Mouse (Mus musculus): ENCODE results near the gene Ppfia1.

Gene Ppfia1

DNA sequence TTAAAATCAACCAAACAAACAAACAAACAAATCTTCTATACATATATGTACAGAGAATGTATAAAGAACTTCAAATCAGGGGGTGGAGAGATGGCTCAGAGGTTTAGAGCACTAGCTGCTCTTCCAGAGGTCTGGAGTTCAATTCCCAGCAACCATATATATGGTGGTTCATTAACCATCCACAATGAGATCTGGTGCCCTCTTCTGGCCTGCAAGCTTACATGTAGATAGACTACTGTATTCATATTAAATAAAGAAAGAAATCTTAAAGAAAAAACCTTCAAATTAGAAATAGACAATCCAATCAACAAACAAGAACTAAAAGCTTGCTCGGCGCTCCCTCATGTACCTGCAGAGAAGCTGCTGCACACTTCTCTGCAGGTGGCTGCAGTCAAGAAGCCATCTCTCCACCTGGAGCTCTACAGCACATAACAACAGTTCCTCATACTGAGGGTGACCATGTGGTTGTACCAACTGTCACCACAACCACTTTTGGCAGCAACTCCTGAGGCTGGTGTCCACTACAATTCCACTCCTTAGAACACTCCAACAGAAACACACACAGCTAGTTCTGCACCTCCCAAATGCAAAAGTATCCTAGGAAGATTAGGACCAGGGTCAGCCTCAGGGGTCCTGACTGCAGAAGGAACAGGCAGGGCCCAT lies 3.5 kb downstream of the Ppfia1 start:
- DNase-seq (ENCODE audit: low spot score): no peak

DNA sequence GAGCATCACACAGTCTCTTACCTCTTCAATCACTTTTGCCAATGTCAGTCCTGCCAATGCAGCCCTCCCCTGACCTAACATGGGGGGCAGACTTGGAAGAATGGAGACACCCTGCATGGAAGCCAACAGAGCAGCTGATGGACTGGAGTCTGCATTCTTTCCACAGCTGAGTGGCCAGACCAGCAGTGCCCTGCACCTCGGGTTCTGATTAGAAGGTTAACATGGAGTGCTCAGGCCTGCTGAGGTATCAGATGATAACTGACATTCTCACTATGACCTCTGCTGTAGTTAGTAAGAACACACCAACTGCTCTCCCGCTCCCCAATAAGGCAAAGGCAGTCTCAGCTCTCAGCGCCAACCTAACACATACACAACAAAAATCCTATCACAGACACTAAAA lies 8.3 kb downstream of the Ppfia1 start:
- DNase-seq (ENCODE audit: low spot score): no peak

DNA sequence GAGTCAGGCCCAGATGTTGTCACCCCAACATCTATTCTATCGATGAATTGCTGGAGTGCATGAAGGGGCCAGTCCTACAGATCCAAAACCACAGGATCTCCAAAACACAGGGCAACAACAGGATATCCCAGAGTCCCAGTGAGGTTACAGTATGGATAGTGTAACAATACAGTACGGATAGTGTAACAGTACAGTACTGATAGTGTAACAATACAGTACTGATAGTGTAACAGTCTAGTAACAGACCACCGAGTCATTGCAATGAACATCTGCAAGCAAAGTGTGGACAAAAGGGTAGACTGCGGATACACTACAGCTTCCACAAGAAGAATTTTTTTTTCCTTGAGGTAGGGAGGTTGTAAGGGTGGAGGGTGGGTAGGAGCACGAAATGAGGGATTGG lies 12.2 kb downstream of the Ppfia1 start:
- no peak for DNase-seq (ENCODE audit: low spot score)

DNA sequence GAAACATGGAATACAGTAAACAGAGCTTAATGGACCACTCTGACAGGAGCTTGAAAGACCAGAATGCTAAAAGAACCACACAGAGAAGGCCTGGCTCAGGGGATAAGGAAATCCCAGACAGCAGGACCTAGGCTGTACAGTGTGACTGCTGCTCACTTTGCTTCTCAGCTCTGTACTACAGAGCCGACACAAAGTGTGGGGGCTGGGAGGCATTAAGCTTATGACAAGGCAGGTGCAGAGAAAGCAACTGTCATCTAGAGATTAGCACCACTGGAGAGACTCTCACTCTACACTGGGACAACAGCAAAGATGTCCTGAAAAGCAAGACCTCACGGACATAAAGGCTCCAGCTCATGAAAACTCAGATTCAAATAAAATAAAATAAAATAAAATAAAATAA lies 14.4 kb downstream of the Ppfia1 start:
- DNase-seq (ENCODE audit: low spot score): no peak

DNA sequence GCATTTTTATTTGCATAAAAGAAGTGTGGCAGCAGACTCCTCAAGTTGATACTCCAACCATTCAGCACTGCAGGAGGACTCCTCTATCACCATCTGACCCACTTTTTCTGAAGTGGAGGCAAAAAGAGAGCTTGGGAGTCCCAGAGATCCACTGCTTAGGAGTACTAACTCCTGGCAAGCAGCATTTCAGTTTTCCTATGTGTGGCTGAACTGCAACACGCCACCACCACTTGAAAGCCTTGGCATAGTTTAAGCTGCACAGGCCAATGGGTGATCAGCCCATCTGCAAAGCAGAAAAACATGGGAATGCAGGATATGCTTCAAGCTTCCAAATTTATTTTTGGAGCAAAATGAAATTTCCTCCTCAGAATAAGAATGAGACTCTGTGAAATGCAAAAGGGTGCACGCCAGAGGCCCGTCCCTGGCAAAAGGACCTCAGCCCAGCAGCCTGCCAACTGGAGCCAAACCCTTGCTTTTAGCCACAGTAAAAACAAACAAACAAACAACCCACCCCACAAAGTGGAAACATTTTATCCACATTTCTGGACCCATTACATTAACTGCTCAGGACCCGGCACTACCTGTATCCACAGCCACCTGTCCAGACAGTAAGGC lies 15.4 kb downstream of the Ppfia1 start:
- DNase-seq (ENCODE audit: low spot score): no peak

DNA sequence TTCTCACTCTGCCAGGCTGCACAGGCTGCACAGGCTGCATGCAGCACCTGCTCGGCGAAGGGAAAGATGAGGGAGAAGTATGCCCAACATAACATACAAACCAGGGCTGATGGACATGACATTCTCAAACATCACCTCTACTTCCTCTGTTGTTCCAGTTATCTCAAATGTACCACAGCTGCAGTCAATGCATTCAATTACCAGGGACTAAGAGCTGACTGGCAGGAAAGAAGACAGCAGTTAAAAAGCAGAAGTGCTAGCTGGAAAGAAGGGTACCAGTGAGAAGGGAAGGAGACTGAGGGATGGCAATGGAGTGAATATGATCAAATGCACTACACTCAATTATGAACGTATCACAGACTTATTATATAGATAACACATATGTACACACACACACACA lies 17.2 kb downstream of the Ppfia1 start:
- DNase-seq (ENCODE audit: low spot score): no peak

DNA sequence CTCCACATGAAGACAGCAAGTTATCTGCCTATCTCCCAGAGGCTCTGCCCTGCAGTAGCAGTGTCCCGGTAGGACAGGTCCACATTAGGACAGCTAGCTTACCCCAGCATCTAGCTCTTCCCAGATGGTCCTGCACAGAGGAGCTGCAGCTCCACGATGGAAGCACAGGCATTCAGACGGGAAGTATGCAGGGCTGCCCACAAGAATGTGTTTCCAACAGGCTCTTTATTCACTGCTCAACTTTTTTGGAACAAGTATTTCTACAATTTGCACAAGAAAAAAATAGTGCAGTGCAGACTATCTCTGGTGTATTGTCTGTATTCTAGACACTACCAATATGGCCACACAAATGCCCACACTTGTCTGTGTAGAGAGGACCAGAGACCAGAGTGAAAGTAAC lies 18.8 kb downstream of the Ppfia1 start:
- DNase-seq (ENCODE audit: low spot score): no peak

DNA sequence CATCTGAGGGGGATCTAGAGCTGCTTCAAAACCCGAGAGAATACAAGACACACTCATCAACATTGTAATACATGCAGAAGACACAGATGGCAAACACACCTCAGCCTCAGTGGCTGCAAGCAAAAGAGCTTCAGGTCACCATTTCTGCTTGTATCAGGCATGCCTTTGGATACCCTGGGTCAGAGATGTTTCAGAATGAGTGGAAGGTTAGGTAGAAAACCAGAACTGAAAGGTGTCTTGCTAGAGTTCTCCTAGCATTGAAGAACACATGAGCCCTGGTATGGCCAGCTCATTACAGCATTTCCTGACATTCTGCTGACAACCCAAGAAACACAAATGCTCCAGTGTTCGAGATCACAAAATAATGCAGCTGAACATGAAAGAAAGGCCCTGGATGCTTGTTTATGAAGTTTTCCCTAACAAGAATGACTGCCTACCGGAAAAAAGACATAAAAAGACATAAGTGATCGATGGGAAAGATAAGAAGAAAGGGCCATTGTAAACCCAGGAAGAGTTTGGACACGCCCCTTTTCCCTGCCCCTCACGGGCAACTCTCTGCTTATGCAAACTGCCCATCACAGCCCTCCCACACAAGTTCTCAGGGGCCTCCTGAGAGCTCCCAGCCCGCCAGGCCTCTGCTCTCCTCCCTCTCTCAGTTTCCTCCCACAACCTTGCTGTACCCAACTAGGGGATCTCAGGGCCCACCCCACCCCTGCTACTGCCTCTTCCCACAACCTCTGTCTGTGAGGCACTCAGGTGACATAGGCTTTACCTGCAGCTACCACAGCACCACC lies 21.7 kb downstream of the Ppfia1 start:
- no peak for DNase-seq (ENCODE audit: low spot score)

DNA sequence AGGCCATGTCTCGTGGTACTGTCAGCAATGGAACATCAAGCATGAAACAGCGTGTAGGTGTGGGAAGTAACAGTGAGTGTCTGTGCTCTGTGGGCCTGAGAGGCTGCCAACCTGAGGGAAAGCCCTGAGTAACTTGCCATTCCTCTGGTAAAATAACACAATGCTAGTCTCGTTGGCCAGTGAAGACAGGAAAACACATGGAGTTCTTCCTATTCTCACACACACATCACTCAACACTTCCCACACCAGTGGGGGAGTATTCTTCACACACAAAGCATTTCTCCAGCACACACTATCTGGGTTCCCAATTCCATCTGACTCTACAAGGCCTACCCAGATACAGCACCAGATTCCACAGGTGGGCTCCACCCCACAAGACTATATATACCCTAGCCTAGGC lies 23.7 kb downstream of the Ppfia1 start:
- no peak for DNase-seq (ENCODE audit: low spot score)

DNA sequence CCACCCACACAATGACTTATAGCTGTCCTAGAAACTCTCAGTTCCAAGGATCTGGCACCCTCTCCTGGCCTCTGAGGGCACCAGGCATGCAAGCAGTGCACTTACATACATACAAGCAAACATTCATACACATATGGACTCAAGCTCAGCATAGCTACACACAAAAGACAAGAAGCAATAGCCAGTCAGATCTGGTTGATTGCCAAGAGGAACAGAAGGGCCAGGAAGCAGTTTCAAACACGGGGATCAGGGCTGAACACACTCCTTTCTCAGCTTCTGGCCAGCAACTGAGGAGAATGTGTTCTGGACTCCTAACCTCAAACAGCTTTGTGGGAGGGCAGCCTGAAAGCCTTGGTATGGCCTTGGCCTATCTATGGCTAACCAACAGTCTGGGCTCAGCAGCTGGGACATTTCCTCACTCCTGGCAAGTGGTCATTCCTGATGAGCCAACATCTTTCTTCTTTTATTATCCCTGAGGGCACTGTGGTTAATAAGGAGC lies 25.8 kb downstream of the Ppfia1 start:
- no peak for DNase-seq (ENCODE audit: low spot score)

DNA sequence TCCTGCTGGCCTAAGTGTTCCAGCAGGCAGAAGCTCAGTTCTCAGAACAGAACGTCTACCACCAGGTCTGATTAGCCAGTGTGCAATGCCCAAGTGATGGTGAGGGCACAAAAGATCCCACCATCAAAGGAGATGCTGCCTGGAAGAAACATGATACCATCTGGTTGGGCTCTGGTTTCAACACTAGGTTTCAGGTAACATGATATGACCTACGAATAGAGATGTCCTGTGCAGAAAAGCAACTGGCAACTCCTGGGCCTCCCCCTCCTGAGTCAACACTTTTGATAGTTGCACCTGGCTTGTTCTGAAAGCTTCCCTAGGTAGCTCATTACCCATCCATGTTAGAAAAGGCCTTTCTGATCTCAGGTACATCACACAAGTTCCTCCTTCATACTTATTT lies 26.9 kb downstream of the Ppfia1 start:
- DNase-seq (ENCODE audit: low spot score): no peak

DNA sequence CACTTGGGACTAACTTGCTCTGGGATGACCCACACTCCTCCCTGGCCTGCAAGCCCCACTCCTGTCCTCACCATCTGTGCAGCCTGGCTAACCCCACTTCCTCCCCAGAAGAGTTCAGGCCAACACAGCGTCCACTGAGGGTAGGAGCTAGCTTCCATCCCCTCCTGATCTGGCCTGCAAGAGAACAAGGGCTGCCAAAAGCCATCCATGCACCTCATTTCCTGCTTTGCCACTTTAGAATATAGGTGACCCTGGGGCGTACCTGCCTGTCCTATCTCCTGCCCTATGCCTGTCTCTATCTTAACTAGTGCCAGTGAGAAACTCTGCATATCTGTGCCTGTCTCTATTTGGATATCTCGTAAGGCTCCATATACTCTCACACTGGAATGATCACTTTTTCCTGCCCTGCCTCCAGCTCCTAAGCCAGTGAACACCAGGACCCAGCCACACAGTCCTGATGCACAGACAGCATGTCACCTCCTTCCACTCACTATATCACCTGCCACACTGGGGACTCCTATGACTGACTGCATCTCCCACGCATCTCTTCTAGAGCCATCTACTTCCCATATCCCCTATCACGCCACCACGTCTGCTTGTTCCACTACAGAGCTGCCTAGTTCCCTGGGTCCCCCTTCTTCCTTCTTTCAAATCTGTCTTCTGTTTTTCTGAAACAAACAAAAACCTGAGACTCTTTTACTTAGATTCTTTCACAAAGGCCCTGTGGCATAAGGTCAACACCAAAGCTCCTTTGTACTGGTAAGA lies 28.9 kb downstream of the Ppfia1 start:
- no peak for DNase-seq (ENCODE audit: low spot score)

DNA sequence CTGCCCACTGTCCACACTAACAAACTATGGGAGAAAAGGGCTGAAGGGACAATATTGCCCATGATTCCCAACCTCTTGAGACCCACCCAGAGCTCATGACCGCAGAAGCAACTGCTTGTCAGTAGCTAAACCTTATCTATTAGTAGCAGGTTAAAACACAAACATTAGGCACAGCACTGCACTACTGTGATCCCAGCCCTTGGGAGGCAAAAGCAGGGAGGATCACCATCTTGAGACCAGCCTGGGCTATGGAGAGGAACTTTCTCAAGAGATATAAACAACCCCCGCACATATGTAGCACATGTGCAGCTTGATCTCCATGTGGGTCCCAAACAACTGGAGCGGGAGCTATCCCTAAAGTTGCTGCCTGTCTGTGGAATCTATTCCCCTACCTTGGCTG lies 30.1 kb downstream of the Ppfia1 start:
- peak; percentile 9 for DNase-seq (ENCODE audit: low spot score)

DNA sequence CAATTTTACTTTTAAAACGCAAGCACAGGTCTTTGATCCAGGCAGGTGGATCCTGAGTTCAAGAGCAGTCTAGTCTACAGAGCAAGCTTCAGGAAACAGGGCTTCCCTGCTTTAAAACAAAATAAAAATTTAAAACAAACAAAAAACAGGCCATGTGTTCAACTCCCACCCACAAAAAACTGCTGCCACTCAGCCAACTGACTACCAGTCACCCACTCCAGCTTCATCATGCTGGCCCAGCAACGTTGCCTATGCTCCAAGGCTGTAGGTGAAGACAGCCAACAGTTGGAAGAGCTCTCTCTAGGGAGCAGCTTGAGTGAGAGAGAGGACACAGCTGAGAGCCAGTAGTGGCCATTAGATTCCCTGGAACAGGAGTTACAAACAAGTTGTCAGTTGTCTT lies 31.6 kb downstream of the Ppfia1 start:
- DNase-seq (ENCODE audit: low spot score): no peak

DNA sequence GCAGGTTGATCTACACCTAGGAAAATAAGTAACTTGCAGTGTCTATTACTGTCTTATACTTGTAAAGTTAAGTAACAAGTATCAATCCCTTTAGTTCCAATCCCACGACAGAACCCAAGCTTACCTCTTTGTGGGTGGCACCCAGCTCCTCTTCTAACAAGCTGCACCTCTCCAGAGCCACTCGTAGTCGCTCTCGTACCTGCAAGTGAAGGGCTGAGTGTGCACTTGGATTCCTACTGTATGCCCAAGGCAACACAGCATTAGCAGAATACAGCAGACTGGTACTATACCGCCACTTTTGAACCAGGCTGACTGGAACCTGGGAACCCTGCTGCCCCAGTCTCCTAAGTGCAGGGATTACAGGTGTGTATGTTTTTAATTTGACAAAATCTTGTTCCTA lies 33.7 kb downstream of the Ppfia1 start:
- DNase-seq (ENCODE audit: low spot score): no peak

DNA sequence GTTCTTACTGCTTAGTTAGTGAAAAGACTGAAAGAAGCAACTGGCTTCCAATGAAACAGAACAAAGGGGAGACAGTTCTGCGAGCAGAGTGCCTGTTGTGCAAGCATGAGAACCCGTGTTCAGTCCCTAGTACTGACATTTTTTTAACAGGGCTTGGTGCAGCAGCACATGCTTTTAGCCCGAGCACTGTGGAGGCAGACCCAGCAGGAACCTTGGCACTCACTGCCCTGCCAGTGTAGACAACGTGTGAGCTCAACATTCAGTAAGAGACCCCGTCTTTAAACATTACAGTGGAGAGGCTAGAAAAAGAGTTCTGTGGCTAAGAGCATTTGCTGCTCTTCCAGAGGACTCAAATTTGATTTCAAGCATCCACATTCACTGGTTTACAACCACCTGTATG lies 36.8 kb downstream of the Ppfia1 start:
- DNase-seq (ENCODE audit: low spot score): no peak

DNA sequence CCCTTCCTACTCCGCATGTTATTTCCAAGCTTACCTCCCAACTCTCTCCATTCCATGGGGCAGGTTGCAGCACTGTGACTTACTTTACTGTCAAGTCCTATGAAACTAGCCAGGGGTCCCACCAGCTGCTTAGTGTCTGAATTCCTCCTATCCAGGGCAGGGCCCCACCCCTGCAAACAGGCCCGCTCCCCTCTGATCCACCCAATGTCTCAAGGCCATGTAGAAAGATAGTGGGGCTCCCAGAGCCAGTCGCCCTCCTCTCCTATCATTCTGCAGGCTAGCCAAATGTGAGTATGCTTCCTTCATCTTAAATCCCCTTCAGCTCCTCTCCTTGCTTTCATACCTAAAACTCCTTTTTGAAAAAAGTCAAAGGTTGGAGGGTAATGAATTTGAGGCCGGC lies 44.4 kb downstream of the Ppfia1 start:
- no peak for DNase-seq (ENCODE audit: low spot score)

DNA sequence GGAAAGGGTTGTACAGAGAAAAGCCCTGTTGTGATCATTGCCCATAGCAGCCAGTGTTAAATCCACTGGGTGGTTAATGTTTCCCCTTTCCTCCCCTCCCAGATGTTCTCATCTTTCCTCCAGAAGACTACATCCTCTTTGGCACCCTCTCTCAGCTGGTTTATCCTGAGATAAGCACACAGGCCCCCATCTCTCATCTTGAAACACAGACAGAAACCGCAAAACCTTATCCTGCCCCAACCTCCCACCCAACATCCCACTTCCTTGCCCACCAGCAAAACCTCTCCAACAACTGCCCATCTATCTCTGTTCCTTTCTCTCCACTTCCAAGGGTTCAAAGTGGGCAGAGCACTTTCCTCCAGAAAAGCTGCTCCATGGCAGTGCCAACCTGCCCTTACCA lies 46.7 kb downstream of the Ppfia1 start:
- DNase-seq (ENCODE audit: low spot score): no peak

DNA sequence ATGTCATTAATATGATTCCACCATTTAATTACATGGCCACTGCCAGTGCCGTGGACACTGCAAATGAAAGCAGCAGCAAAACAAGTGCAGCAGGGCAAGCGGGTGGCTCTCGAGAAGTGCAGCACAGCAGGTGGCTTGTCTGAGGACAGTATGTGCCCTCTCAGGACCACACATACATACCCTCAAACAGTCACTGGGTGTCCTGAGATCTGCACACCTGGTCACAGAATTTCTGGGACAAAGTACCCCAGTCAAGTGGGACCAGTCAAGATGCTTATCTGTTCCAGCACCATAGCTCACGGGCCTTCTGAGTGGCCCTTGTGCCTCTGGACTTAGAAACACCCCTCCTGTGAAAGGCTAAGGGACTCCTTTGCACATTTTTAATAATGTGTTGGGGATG lies 49.6 kb downstream of the Ppfia1 start:
- no peak for DNase-seq (ENCODE audit: low spot score)

DNA sequence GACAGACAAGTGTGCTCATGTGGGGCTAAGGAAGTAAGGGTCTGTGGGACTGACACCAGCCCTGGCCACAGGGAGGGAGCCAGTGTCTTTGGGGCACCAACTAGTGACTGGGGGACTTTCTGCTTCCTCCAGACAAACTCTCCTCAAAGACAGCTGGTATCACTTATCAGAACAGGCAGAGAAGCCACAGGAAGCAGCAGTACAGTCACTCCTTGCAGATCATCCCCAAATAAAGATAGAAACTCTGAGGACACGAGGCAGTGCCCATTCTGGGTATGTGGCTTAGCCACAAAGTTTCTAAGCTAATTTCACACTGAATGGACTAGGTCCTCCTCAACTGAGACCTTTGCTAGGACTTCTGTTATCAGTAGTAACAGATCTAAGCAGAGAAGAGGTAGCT lies 60.6 kb downstream of the Ppfia1 start:
- DNase-seq (ENCODE audit: low spot score): no peak

DNA sequence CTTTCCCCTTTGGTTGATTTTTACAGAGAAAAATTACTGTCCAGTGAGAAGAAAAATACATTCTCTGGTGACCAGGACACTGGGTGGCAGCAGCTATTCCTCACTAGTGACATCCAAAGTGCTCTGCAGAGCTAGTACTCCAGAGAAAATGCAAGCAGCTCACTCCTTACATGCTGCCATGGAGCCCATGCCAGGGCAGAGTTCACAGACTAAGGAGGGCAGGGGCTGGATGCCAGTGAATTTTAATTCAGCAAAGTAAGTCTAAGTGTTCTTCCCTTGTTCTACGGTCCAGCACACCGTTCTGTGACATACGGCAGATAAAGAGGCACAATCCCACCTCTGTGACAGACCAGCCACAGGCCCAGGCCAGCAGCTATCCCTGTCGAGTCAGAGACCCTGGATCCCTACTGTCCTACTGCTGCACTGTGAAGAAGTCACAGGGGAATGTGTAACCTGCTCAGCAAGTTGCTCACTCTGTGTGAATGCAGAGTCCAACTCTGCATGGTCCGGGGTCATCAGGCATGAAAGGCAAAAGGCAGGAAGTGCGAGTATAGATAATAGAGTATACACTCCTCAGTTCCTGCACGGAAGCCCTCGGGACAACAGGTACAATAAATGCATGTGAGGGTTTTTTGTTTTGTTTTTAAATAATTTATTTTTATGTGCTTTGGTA lies 63.2 kb downstream of the Ppfia1 start:
- DNase-seq (ENCODE audit: low spot score): peak; percentile 32
